Mouse (Mus musculus) monocyte, adult 2 months (primary cell): ENCODE measurements around the gene N4bp2l2.

ENCODE experiments used
- DNase-seq, 2 experiments: peaks; one replicate each; pipeline ENCODE4 v3.0.0; 2022; ENCODE audit warnings: low spot score in 2 of 2, low read depth in 1 of 2

Gene N4bp2l2

DNA sequence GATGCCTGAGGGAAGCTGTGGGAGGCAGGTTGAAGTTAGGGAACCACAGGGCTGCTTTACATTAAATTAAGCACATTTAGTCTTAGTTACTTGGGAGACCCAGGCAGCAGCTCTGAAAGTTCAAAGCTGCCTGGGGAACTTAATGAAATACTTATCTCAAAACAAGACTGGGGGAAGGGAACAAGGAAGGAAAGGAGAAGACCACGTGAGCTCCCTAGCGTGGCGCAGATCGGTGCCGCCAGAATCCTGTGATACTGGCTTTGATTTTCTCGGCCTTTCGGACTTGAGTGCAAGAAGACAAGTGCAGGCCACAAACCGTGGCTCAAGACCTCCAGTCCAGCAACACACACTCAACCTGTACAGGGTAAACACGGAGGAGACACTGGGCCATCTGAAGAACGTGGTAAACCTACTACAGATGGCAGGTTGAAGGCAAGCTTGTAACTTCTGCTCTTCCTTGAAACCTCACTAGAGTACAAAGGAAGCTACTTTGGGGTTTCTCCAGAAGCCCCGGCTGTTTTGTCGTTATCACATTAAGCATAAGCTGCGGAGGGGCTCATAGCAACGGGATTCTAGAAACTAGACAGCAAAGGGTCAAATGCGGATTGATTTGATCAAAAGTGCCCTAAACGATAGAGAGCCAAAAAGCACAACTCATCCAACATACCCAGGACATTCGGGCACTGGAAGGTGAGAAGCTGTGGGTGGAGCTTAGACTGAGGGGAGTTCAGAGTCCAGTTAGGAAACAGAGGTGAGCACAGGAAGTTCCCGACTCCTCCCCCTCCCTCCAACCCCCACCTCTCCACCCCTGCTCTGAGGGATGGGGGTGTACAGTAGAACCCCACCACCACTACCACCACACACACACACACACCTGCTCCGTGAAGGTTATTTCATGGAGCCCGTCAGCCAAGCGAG is 67.5 kb downstream of the N4bp2l2 start:
- DNase-seq: no peak

DNA sequence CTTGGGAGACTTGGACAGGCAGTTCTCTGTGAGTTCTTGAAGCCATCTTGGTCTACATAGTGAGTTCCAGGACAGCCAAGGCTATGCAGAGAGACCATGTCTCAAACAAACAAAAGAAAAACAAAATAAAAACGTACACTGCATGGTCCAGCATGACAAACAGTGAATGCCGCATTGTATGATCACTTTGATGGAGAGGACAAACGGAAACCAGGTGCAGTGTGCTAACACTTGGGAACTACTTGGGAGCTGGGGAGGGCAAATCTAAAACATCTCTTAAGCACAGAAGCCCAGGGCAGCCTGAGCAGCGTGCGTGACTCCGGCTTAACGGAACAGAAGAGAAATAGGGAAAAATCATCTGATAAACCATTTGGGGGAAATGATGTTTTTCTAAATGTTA is 68.9 kb downstream of the N4bp2l2 start, which contains the start of gene N4bp2l1:
Gene N4bp2l1 (minus strand): TSS at position 101 of the 400 bp plus-strand sequence.
- no peak for DNase-seq

DNA sequence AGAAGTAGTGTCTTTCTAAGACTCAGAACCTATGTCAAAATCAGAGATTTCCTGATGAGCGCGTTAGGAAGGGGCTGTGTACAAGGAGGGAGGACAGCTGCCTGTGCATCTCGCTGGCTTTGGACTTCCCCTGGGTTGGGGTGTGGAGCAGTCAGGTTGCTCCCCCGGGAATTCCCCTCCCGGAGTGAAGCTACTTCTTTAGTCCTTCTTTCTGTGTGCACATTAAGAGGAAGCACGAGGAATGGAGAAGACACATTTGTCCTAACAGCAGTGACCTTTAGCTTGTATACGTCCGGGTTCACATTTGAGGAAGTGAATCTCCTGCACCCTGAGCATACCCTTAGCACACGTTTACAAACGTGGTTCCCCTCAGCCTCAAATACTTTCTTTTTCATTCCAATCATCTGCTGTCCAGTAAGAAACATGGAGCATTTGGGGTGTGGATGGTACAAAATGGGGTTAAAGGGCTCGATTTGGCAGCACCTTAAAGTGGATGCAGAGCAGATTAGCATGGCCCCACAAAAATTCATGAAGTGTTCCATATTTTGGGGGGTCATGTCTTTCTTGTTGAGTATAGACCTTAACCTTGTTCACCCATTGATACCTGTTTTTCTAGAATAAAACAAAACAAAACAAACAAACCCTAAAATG is 70.5 kb downstream of the N4bp2l2 start:
- peak; percentile 57 to 79 for DNase-seq

DNA sequence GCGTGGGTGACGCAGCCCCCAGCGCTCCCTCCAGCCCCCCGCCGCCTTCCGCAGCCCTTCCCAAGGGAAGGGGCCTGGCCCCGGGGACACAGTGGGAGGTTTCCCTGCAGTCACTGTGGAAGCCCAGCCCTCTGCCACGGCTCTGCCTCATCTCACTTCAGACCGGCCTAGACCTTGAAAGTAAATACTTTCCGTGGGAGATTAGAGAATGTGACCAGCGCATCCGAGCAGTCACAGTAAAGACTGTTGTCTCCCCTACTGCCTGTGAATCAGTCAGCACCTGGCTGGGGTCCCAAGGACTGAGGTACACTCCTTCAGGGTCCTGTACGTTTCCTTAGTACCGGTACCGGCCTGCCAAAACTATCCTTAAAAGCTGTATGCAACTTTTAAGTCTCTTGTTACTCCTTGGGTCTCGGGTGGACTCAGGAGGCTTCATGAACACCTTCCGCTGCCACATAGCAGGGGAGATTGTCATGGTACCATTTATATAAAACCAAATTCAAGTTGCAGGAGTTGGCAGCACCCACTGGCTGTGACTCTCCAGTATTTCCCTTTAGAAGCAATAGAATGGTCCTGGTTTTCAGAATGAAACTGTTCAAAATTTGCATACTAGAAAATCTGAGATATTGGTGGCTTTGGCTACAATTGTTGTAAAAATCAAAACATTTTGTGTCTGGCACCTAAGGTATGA is 71.2 kb downstream of the N4bp2l2 start:
- DNase-seq: no peak

DNA sequence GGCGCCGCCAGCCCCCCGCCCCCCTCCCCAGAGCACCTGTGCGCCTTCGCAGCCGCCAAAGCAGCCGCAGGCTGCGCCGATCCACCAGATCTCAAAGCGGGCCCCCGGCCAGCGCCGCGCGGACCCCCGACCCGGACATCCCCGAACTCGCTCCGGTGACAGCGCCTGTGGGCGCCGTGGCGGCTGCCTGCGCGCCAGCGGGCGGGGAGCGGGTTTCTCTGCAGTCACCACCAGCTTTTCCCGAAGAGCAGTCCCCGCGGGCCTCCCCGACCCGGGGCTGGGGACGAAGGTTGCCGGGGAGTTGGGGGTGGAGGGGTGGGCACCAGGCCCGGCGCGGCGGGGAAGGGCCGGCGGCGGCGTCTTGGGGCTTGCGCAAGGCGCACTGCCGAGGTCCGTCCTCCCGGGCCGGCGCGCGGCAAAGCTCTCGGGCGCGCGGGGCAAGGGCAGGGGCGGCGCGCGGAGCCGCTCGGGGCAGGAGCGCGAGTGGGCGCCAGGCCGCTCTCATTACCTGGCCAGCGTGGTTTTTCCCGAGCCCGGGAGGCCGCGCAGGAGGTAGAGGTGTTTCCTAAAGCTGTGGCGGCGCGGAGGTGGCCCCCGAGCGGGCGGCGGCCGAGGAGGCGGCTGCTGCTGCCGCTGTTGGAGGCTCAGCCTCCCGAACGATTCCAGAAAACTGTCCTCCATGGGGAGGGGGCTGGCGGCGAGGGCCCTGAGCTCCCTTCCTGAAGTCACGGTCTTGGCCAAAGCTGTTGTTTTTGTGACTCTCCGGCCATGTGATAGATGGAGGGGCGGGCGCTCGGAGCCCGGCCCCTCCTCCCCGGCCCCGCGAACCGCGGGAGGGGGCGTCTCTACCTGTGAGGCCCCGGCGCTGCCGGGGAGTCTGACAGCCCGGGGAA is 72.0 kb downstream of the N4bp2l2 start:
- peak in 1 of 2 experiments; percentile 63 for DNase-seq

DNA sequence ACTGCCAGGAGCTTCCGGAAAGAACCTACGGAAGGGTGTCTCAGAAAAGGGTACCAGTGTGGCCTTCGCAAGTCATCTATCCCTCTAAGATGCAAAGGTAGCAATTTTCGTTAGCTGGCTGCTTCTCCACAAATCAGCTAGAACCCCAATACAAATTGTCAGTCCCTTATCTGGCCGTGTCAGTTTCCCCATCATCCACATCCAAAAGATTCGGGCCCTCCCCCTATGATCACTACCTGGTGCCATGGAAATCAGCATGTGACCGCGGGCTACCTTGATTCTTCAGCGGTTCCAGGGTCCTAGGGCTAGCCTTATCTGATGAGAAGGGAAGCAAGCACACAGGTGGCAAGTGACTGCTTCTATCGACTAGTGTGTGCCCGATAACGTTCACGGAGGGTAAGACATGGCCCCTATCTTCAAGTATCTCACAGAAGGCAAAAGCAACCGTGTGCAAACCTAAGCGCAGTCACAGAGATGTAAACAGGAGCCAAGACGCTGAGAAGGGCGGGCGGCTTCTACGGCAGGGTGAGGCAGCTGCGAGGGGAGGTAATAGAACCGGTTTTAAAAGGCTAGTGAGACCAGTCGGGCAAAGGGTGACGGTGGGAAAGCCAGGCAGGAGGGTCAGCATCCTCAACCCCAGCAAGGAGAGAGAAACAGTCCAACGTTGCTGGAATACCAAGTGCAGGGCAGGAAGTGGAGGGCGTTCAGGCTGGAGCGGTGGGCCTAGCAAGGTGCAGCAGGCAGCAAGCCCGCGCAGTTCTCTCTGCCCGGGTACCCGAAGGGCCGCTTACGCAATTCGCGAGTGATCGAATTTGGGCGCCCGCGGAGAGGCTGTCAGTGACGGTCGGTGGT is 72.9 kb downstream of the N4bp2l2 start:
- DNase-seq: peak in 1 of 2 experiments; percentile 15

DNA sequence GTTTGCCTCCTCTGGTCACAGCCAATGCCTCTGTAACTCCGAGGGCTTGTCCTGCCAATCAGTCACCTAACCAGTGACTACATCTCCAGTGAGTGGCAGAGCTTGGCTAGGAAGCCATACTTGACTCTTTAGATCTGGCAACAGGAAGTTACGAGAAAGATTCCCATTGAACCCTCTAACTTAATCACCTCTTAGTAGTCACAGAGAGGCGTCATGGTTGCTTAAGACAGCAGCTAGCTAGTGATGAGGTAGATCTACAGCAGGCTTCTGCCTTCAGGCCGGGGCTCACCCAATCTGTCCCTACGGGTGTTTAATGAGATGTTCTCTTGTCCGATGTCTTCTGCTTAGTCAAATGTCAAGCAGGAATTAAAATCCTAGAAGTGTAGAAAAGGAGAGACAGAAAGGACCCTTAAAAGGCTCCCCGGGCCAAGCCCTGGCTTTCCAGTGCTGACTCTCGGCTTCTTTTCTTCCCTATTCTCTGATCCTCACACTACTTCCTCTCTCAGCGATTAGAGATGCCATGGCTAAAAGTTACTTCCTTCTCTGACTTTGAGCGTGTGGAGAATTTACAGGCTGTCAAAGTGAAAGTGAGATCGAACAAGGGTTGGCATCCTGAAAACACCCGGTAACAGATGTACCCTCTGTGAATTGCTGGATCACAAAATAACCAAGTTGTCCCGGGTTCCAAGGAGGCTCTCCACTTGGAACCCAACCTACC is 73.6 kb downstream of the N4bp2l2 start:
- DNase-seq: peak in 1 of 2 experiments; percentile 33

DNA sequence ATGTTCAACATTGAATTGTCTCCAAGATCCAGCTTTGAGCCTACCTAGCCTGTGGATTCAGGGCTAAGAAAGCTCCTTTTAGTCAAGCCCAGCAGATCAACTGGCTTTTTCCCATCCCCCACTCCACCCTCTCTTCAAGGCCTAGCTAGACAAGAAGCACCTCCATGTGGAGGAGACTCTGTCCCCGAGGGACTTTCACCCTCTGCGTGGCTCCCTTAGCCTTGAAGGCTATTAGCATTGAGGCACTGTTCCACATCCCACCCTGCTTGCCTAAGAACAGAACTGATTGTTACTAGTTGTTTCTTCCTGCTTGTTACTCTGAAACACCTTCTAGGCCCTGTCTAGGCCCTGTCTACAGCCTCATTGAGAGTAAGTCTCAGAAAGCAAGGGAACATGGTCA is 76.0 kb downstream of the N4bp2l2 start:
- DNase-seq: no peak

DNA sequence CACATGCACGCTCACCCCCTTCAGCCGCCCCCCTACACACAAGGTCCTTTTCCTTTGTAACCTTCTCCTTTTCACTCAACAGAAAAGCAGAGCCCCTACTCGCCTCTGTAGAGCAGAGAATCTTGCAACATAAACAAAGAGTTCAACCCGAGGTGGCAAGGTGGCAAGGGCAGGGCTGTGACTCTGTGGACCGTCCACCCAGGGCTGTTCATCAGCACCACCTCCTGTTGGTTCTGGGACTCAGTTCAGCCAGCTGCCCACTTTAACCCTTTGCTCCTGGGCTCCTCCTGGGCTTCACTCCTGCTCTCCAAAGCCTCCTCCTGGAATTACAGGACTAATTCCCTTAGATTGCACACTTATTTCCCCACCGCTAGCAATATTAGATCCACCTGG is 81.7 kb downstream of the N4bp2l2 start:
- DNase-seq: no peak

DNA sequence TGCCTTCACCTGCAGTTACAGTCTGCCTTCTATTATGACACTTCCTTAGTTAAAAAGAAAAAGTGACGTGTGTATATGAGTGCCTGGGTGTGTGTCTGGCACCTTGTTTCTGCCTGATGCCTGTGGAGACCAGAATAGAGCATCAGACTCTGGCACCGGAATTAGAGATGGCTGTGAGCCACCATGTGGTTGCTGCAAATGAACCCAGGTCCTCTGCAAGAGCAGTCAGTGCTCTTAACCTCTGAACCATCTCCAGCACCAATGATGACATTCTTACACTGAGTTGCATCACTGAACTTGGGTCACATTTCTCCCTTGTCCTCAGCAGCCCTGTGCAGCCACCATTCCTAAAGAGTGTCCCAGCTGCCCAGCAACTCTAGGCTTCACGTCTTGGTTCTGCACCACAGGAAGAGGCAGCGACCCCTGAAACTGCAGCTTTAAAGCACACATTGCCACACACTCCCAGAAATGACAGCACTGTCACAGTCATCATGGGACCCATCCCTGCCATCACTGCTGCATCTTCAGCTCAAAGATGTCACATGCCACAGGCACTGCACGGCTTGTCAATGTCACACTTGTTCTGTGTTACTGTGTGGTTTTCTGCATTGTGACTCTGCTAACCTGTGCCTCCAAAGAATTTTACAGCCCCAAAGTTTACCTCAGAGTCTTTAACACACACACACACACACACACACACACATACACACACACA is 82.2 kb downstream of the N4bp2l2 start:
- DNase-seq: peak in 1 of 2 experiments; percentile 28

DNA sequence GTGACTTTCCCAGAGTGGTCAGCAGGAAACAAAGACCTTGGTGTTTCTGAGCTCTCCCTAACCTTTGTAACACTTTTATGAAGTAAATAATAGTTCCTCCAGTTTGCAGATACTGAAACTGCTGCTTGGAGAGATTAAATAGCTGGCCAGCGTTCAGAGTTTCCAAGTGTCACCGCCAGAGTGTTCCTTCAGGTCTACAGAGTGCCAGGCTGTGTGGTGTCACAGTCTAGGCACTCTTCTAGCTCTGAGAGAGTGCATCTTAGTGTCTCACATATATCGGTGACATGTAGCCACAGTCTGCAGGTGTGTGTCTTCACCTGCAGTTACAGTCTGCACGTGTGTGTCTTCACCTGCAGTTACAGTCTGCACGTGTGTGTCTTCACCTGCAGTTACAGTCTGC is 82.8 kb downstream of the N4bp2l2 start:
- DNase-seq: no peak

DNA sequence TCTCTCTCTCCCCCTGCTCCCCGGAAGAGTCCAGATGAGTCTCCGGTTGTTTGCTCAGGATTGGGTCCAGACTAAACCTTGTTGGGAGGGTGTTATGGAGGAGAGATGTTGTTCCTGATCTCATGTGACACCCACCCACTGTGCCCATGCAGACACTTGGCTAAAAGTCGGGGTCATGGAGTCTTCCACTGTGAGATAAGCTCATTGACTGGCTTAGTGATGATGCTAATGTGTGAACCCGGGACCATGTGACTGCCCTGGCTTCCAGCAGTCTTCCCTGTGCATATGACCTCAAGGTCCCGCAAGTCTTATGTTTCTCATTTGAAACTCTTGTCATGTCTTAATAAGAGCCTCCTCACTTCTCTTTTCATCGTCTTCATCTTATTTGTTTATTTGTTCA is 84.8 kb downstream of the N4bp2l2 start:
- DNase-seq: no peak

DNA sequence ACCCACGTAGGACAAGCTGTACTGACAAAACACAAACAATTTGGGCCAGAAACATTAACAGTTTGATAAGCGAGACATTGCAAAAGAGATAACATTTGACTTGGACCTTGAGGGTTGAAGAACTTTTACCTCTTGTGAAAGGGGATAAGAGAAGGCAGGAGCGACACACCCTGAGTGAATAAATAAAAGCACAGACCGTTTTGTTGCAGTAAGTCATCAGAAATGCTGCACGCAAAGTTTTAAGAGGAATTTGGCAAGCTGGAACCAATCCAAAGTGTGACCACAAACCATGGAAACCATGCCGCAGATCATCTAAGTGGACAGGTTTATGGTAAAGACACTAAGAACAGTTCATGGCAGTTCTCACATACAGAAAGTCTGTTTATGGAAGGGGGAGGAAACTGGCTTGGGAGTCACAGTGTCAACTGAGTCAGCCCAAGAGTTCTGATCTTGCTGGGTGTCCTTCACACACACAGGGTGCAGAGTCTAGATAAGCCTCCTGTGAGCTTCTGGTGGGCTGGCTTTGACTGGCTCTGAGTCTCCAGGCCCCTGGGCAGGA is 87.3 kb downstream of the N4bp2l2 start:
- DNase-seq: no peak

DNA sequence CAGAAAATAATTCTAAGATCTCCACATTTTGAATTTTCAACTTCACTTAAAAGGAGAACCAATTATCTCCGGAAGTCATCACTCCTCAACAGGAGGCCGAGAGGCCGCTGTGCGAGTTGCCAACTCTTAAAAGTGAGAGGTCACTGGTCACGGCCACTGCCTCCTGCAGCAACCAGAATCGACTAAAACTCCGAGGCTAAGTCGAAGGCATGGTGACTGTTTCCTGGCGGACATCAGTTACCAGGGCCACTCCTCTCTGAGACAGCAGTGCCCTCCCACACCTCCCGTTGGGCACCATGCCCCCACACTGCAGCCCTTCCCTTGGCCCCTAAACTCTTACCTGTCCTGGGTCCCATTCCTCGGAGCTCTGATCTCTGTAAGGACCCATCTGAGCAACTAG is 89.2 kb downstream of the N4bp2l2 start:
- DNase-seq: no peak

DNA sequence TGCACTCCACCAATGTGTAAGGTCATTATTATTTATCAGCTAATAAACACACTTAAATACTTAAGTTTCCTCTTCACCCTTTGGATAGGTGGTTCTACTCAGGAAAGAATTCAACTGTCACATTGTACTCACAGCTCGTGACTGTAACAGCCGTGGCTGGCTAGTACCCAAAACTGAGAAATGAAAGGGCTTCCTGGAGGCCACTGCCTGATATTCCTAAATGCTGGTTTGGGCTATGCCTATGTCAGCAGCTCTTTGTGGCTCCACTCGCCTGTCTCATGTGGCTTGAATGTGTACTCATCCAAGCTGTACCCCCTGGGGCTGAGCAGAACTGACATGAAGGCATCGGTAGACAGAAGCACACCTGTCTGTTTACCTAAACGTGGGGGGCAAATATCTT is 91.1 kb downstream of the N4bp2l2 start:
- DNase-seq: no peak

DNA sequence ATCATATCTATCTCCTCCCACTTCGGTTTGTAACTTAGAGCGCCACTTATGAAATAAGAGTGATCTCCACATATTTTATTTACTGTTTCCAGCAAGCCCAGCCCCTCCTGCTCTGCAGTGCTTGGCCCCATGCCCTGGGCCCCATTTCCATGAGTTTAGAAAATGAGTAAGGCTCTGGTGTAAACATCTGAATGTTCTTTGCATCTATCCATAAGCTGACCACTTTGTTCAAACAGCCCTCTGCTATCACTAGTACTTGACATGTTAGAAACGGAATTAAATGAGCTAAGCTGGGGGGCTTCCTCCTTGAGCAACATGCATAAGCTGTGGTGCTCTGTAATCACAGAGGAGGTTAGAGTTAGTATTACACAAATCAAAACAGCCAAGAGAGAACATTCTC is 91.6 kb downstream of the N4bp2l2 start:
- no peak for DNase-seq

DNA sequence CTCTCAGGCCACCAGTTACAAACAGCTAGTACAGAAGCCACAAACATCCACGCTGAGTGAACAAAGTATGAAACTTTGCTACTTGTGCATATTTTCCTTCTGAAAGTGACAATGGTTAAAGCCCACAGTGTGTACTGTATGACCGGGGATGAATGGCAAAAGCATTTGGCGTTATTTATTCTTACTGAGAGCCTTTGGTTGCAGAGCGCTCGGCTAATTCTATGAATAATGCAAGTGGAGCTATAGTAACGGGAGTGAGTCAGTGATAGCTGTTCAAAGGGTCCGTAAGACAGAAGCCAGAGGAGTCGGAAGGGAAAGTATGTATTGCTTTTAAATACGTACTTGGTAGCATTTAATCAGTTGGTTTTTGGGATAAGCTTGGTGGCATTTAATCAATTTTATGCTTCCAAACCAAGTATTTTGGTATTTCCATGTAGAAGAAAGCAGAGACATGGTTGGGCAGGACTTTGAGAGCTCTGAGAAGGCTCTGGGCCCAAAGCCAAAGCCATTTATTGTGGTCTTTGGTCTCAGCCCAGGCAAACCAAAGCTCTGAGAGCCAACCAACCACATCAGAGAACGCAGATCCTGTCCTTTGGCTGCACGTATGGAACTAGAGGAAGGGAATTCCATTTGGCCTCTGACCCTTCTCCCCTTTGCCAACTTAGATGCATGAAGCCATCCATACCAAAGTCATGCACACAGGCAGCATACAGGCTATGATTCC is 95.3 kb downstream of the N4bp2l2 start:
- DNase-seq: no peak

DNA sequence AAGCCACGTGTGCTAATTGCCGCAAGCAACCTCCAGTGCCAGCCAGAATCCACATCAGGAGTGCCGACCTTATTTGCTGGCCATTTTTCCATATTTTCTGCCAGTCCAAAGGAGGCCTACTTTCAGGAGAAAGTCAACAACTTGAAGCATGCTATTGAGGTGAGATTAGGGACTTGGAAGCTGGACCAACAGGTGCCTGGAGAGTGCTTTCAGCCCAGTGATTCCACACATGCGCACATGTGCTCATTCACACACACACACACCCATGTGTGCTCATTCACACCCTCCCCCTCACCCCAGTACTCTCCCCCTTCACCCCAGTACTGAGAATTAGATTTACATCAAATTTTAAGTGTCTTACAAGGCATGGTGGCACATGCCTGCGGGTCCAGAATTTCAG is 99.0 kb downstream of the N4bp2l2 start:
- no peak for DNase-seq
